Mouse (Mus musculus) CD8-positive naive resting alpha-beta T cell, adult 2 months (primary cell): Measurements from ENCODE around the gene Abca13.
"Not testable (repeated sequence)": the region's sequence is repeated elsewhere in the genome, so short reads cannot be mapped to it uniquely, and the experiment has no call there.

ENCODE experiments used
- DNase-seq, 2 experiments: peaks; one replicate each; pipeline ENCODE4 v3.0.0; 2022; ENCODE audit warnings: low read depth in 2 of 2, low spot score in 2 of 2

The Abca13 gene

GRCm38 (mm10) chr11:9191555-9192131, at the start of gene Abca13:
Gene Abca13, plus strand, starts transcription at chr11:9191942.
- DNase-seq: no peak

- DNase-seq: no peak
Measured at GRCm38 (mm10) chr11:9145113-9145512, 46.6 kb upstream of the Abca13 start.

- no peak for DNase-seq
Measured at GRCm38 (mm10) chr11:9146115-9146514, 45.6 kb upstream of the Abca13 start.

- DNase-seq: no peak
Measured at GRCm38 (mm10) chr11:9146683-9147082, 45.1 kb upstream of the Abca13 start.

- DNase-seq: no peak
Measured at GRCm38 (mm10) chr11:9148206-9148605, 43.5 kb upstream of the Abca13 start.

GRCm38 (mm10) chr11:9150403-9150802, 41.3 kb upstream of the Abca13 start:
- DNase-seq: not testable (repeated sequence)

GRCm38 (mm10) chr11:9159953-9160352, 31.8 kb upstream of the Abca13 start:
- DNase-seq: no peak

- no peak for DNase-seq
Measured at GRCm38 (mm10) chr11:9167331-9167730, 24.4 kb upstream of the Abca13 start.

- DNase-seq: no peak
Measured at GRCm38 (mm10) chr11:9181477-9181876, 10.3 kb upstream of the Abca13 start.

- DNase-seq: not testable (repeated sequence)
Measured at GRCm38 (mm10) chr11:9189471-9189870, 2.3 kb upstream of the Abca13 start.

GRCm38 (mm10) chr11:9190772-9191554, 779 bp upstream of the Abca13 start:
- DNase-seq: no peak

- no peak for DNase-seq
Measured at GRCm38 (mm10) chr11:9194861-9195260, 3.1 kb downstream of the Abca13 start.

- no peak for DNase-seq
Measured at GRCm38 (mm10) chr11:9199868-9200267, 8.1 kb downstream of the Abca13 start.

- DNase-seq: no peak
Measured at GRCm38 (mm10) chr11:9210707-9211106, 19.0 kb downstream of the Abca13 start.

- DNase-seq: no peak
Measured at GRCm38 (mm10) chr11:9213580-9213979, 21.8 kb downstream of the Abca13 start.

- no peak for DNase-seq
Measured at GRCm38 (mm10) chr11:9216252-9216651, 24.5 kb downstream of the Abca13 start.

GRCm38 (mm10) chr11:9220501-9220900, 28.8 kb downstream of the Abca13 start:
- DNase-seq: no peak

GRCm38 (mm10) chr11:9221646-9222045, 29.9 kb downstream of the Abca13 start:
- DNase-seq: no peak

GRCm38 (mm10) chr11:9226399-9226798, 34.7 kb downstream of the Abca13 start:
- DNase-seq: no peak

GRCm38 (mm10) chr11:9249627-9250026, 57.9 kb downstream of the Abca13 start:
- DNase-seq: not testable (repeated sequence)

- not testable (repeated sequence) for DNase-seq
Measured at GRCm38 (mm10) chr11:9263072-9263471, 71.3 kb downstream of the Abca13 start.

GRCm38 (mm10) chr11:9269090-9269489, 77.3 kb downstream of the Abca13 start:
- no peak for DNase-seq

- no peak for DNase-seq
Measured at GRCm38 (mm10) chr11:9285204-9285603, 93.5 kb downstream of the Abca13 start.
